Mouse (Mus musculus) B cell, adult (primary cell): ENCODE data around the gene Slc29a1. TPM values are rescaled to one million over a fixed set of nuclear protein-coding genes. Genes with fewer than 3 reads are reported as not detected.

ENCODE experiments used
- total RNA-seq: library from RNA; stranded (reverse); gene quantifications from 4 replicates; pipeline ENCODE4 v1.2.4, GENCODE M21; 2023; ENCODE audit not compliant: inconsistent age

Slc29a1 gene
- total RNA-seq, result 22.9 to 26.3 TPM (median 25.1 TPM) in 4 replicates

DNA sequence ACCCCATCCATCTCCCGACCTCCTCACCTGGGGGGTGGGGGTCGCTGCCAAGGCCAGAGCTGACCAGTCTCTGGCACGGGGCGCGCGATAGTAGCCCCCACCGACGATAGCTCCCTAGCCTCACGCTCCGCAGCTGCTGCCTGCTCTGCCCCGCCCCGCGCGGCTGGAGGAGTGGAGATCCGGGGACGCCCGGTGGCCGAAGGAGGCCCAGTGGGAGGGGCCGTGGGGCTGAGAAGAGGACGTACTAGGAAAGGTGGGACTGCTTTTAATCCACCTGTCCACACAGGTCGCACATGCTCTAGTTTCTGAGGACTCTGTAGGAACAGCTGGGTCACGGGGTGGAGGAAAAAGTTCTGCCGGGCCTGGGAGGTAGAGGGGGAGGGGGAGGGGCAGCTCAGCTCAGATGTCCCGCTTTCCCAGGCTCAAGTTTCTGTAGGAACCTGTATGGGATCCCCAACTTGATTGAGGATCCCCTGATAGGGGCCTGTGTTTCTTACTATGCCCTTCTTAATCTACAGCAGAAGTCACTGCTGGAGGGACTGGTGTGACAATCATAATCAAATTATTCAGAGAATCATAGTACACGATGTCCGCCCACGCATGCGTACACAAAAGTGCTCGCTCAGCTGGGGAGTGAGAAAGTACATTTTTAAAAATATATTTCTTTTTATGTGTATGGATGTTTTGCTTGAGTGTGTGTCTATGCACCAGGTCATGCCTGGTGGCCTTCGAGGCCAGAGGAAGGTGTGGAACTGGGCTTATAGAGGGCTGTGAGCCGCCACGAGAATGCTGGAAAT lies at the start of gene Slc29a1:
Gene Slc29a1, minus strand, starts transcription at position 161 of the 797 bp plus-strand sequence.

GRCm38 (mm10) chr17:45601877-45602304 lies 2.5 kb upstream of the Slc29a1 start, which contains the start of gene Mymx:
Mymx (minus strand) TSS chr17:45602102.

DNA sequence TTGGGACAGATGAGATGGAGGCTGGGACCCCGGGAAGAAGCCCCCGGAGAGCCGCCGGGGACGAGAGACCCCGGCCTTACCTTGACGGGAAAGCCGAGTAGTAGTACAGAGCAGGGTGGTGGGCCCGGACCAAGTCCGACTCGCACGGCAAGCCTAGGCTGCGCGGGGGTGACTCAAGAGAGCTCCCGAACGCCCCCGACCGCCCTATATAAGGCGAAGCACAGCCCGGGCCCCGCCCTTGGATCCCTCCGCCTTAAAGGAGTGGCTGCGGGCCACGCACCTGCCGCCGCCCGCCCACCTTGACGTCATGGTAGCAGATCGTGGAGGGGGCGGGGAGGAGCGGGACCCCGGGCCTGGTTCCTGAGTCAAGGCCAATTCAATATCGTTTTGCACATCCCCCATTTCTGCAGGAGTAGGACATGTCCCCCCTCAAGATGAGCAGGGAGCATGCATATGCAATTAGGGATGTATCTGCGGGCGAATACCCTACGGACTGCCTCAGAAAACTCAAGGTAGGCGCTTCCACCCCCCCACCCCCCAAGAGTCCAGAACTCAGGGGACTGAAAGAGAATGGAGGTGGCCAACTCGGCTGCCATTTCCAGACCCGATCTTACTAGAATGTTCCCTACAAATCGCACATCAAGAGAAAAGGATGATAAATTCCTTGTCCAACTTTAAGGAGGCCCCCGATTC lies 26.2 kb downstream of the Slc29a1 start, which contains the start of gene Hsp90ab1:
Gene Hsp90ab1, minus strand, starts transcription at position 185 of the 693 bp plus-strand sequence.

GRCm38 (mm10) chr17:45563655-45564530 lies 35.5 kb downstream of the Slc29a1 start, which contains the start of gene Slc35b2:
Slc35b2 (plus strand) TSS chr17:45563874.

DNA sequence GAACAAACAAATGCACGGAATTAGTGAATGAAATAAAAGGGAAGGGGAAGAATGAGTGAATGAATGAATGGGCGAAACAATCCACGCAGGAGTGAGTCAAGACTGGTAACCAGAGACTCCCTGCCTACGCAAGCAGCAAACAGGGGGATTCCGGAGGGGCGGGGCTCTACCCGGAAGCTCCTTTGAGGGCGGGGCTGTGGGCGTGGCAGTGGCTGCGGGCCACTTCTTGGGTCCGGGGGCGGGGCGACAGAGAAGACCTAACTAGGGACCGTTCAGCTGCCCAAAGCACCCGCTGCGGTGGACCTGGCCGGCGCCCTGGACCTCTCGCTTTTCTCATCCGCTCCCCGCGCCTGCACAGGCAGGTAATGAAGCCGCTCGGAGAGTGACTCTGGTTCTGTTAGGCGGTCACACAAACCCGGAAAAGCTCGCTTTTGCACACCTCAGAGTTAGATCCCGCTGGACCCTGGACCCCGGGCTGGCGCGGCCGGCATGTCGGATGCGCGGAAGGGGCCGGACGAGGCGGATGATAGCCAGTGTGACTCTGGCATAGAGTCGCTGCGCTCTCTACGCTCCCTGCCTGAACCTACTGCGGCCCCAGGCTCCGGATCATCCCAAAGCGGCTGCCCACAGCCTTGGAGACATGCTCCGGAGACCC lies 43.8 kb downstream of the Slc29a1 start, which contains the start of gene Nfkbie:
Gene Nfkbie, plus strand, starts transcription at position 252 of the 655 bp plus-strand sequence.

DNA sequence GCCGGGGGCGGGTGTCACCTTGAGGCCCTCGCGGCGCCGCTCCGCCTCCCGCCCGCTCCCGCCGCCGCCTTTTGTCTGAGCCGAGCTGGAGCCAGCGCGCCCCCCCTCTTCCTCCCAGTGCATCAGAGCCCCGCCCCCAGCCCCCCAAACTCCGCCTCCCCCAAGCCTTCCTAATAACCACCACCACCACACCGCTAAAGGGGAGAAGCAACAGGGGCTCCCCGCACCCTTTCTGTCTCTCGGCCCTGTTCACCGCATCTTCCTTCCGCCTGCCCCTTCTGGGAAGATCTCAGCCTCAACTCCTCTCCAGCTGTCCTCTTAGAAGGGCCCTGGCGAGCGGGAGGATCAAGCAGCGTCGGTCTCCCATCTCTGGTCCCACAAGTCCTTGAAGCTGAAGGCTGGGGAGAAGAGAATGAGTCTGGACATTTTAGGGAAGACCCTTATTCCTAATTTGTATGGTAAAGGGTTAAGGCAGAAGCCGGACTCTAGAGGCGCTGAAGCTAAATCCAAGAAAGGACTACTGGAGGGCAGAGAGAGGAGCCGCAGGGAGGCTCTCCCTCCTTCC lies 49.7 kb downstream of the Slc29a1 start, which contains the start of gene Tmem151b:
Gene Tmem151b, minus strand, starts transcription at position 61 of the 565 bp plus-strand sequence.

Other genes starting within 250 kb of the Slc29a1 start
- 94.6 to 97.8 TPM (median 95.5 TPM) in 4 replicates for gene Cdc5l, start 165.9 kb downstream of the Slc29a1 start, total RNA-seq
- not detected in 4 replicates for gene Spats1, start 124.2 kb downstream of the Slc29a1 start, total RNA-seq
- 13.8 to 18.5 TPM (median 17.9 TPM) in 4 replicates for gene Aars2, start 92.8 kb downstream of the Slc29a1 start, total RNA-seq
- not detected in 4 replicates for gene Tcte1, start 76.2 kb downstream of the Slc29a1 start, total RNA-seq
- gene Tmem151b, start 49.9 kb downstream of the Slc29a1 start, total RNA-seq, result 0.16 to 0.80 TPM (median 0.47 TPM) in 4 replicates
- 151 to 160 TPM (median 154 TPM) in 4 replicates for gene Nfkbie, start 43.9 kb downstream of the Slc29a1 start, total RNA-seq
- gene Slc35b2, start 35.7 kb downstream of the Slc29a1 start, total RNA-seq, result 50.3 to 70.4 TPM (median 57.4 TPM) in 4 replicates
- gene Hsp90ab1, start 26.3 kb downstream of the Slc29a1 start, total RNA-seq, result 1,056 to 1,151 TPM (median 1,099 TPM) in 4 replicates
- not detected in 4 replicates for gene Mymx, start 2.5 kb upstream of the Slc29a1 start, total RNA-seq
- 1.5 to 3.8 TPM (median 2.1 TPM) in 4 replicates for gene Capn11, start 59.7 kb upstream of the Slc29a1 start, total RNA-seq
- 26.2 to 32.3 TPM (median 28.8 TPM) in 4 replicates for gene Mrpl14, start 86.7 kb upstream of the Slc29a1 start, total RNA-seq
- 25.9 to 36.5 TPM (median 29.4 TPM) in 4 replicates for gene Tmem63b, start 87.3 kb upstream of the Slc29a1 start, total RNA-seq
- gene 1600014C23Rik, start 134.2 kb upstream of the Slc29a1 start, total RNA-seq, result not detected in 4 replicates